Mouse (Mus musculus): ENCODE data around the gene Clec16a.

Clec16a gene

DNA sequence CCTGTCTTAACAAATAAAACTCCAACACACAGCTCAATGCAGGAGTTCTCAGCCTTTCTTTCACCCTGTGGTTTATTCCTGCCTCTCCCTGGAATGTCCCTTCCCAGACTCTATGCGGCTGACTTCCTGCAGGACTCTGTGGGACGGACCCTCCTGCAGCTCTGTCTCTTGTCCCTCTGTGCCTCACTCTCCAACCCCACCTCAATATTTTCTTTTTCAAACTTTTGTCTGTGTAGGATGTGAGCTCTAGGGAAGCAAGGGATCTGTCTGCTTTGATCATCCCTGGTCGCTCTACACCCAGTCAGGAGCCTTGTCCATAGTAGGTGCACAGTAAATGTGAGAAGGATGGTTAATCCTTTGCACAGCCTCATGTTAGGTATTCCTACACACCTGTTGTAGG is 16.8 kb upstream of the Clec16a start:
- in situ Hi-C loops (cut with MboI; ENCODE audit: unreplicated experiment in 2 of 2): loop anchor here in 1 of 2 experiments (10.0 to 25.0 kb wide), 2 partner anchors 454 to 1691 kb away; partner anchors contain the start of gene 1810013L24Rik

DNA sequence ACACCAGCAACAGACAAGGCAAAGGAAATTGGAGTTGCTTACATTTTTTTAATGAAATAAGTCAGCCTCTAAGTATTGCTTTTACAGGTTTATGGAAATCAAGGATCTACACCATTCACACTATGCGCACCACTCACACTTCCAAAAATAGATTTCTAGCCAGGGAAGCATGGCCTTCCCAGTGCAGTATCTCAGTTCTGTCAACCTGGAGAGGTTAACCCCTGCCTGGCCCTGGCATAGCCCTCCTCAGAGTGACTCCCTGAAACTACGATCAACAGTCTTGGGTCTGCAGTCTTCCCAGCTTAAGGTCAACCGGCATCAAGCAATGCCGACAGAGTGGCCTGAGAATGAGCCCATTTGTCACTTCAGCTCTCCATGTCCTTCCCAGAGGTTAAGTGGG is 15.0 kb upstream of the Clec16a start:
- in situ Hi-C loops (cut with MboI; ENCODE audit: unreplicated experiment in 2 of 2): loop anchor here in 1 of 2 experiments (25.0 kb wide), 1 partner anchor 1693 kb away; the partner anchor contains the start of gene 1810013L24Rik

DNA sequence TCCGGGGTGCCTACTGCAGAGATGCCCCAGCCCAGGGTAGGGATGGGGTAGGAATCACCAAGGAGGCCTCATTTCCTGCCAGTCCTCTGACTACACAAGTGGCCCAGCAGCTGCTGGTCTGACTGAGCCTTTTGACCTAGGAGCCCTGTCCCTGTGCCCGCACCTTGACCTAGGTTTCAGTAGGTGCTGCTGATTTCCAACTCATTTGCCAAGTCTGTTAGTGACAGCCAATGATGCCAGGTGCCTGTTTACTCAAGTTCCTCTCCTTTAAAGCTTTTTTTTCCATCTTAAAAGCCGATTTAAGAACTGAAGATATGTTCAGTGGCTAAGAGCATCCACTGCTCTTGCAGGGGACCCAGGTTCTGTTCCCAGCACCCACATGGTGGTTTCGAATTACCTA is 11.4 kb upstream of the Clec16a start:
- in situ Hi-C loops (cut with MboI; ENCODE audit: unreplicated experiment in 2 of 2): loop anchor here in 1 of 2 experiments (25.0 kb wide), 1 partner anchor 1696 kb away; the partner anchor contains the start of gene 1810013L24Rik

DNA sequence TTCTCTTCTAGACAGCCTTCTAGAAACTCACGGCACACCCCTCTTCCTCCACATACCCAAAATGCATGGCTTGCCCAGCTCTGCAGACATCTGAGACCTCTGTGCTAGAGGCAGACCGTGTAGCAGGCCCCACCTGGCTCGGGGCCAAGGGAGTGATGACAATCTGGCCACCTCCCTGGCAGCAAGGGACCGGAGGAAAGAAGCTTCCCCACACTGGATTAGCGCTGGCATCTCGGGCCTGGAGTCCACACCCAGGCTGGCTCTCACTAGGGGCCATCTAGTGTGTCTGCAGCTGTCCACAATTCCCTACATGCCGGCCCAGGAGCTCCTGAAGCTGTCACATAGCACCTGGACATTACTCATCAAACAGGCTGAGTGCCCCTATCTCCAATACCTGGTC is 10.6 kb upstream of the Clec16a start:
- in situ Hi-C loops (cut with MboI; ENCODE audit: unreplicated experiment in 2 of 2): loop anchor here in 1 of 2 experiments (25.0 kb wide), 1 partner anchor 1697 kb away; the partner anchor contains the start of gene 1810013L24Rik

DNA sequence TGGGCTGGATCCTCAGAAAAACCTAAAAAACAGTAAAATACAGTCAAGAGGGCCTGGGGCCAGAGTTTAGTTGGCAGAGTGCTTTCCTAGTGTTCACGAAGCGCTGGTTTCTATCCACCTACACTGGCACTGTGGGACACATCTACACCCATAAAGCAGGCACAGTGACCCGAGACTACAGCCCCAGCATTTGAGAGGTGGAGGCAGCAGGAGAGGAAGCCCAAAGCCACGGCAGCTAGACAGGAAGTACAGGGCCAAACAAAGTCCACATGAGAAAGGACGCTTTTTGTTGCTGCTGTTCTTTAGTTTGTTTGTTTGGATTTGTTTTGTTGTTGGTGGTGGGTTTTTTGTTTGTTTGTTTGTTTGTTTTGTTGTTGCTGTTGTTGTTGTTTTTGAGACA is 8.8 kb upstream of the Clec16a start:
- in situ Hi-C loops (cut with MboI; ENCODE audit: unreplicated experiment in 2 of 2): loop anchor here in 1 of 2 experiments (25.0 kb wide), 1 partner anchor 1699 kb away; the partner anchor contains the start of gene 1810013L24Rik

DNA sequence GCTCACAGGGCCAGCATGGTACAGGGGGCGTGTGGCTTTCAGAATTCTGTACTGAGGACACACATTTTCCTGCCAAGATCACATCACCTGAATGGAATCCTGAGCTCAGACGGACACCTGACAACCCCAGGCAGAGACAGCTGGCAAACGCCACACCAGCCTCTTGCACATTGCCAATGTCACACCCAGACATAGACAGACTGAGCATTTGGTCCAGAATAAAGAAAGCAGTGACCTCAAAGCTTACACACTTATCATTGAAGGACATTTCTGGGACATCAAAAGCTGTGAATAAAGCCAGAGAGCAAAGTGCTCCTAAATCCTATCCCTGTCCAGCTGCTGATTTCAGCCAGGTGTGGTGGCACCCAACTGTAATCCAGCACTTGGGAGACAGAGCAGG is 8.2 kb upstream of the Clec16a start:
- in situ Hi-C loops (cut with MboI; ENCODE audit: unreplicated experiment in 2 of 2): loop anchor here in 1 of 2 experiments (25.0 kb wide), 1 partner anchor 1700 kb away; the partner anchor contains the start of gene 1810013L24Rik

DNA sequence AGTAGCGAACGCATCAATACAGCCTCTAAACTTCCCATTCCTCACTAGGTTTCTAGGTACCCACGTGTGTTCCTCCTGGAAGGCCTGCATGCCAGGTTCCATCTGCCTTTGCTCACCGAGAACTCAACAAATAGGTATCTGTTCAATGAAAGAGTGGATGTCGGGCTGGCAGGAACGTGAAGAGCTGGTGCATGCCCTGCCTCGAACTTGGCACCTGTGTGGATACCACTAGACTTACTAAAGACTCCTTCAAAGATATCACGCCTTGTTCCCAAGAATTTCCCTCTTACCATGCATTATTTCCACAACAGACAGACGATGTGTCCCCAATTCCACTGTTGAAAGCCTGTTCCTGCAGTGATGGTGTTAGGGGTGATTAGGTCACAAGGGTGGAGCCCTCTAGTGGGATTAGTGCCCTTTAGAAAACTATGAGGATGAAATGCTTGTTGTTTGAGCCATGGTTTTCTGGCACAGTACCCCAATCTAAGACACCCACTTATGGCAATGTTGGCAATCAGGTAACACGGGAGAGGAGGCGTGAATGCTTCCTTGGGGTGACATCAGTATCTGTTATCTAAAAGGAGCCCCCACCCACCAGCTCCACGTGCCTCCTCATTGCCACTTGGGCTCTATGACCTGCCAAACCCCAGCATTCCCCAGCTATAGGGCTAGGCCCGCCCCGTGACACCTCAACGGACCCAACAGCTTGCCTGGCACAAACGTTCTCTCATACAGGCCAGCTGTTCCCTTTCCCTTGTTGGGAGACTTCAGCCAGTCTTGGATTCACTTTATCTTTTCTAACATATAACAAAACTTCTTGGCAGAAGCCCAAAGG is 4.2 kb upstream of the Clec16a start:
- in situ Hi-C loops (cut with MboI; ENCODE audit: unreplicated experiment in 2 of 2): loop anchor here in 1 of 2 experiments (25.0 kb wide), 1 partner anchor 1704 kb away; the partner anchor contains the start of gene 1810013L24Rik

DNA sequence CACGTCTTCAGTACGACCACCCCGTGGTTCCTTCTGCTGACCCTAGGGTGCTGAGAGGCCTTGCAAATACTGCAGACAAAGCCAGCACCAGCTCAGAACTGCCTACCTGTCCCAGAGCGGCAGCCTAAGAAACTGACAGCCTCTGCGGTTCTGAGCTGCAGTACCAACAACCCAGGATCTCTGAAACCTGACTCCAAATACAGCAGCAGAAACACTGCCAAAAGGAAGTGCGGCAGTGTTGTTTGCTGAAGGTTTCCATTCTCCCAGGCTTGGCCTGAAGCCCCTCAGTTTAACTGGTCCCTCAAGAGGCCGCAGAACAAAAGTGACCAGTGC is 3.6 kb upstream of the Clec16a start:
- in situ Hi-C loops (cut with MboI; ENCODE audit: unreplicated experiment in 2 of 2): loop anchor here in 1 of 2 experiments (25.0 kb wide), 1 partner anchor 1704 kb away; the partner anchor contains the start of gene 1810013L24Rik

DNA sequence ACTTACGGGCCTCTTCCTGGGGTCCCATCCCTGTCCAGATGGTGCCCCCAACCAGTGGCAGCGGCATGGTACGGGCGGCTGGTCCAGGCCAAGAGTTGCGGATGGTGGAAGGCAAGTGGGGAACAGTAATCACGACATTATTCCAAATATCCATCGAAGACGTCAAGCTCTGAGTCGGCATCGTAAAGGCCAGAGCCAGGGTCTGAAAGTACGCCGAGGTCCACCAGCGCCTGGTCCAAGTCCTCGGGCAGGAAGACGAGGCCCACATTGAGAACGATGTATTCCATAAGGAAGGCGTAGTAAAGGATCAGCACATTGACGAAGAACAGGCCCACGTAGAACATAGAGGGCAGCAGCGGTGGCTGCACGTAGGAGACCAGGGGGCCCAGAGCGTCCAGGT is 2.9 kb upstream of the Clec16a start:
- in situ Hi-C loops (cut with MboI; ENCODE audit: unreplicated experiment in 2 of 2): loop anchor here in 1 of 2 experiments (25.0 kb wide), 1 partner anchor 1705 kb away; the partner anchor contains the start of gene 1810013L24Rik

DNA sequence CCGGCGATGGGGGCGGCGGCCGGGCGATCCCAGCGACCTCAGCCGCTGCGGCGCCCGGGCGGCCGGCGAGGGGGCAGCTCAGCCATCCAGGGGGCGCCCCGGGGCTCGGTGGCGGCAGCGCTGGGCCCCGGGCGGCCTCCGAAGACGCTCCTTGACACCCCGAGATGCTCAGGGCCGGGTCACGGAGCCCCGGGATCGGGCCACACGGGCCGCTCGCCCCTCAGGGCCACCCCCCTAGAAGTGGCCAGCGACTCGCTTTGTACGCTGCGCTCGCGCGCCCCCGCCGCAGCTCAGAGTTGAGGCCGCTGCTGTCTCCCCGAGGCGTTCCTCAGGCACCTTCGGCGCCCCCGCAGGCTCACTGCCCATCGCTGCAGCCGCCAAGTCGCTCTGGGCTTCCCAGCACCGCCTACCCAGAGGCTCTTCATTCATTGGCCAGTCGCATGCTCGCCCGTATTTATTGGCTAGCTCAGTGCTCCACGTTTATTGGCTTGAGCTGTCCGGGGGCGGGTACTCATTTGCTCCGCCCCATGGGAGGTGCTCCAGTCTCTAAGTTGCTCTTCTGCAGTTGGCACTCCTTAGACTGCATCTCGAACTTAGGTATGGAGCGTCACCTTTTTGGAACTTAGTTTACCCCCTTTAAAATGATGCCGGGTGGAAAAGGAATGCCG is 2.3 kb upstream of the Clec16a start, which contains the start of gene Dexi:
Dexi (minus strand) TSS at position 357 of the 668 bp plus-strand sequence.
- in situ Hi-C loops (cut with MboI; ENCODE audit: unreplicated experiment in 2 of 2): loop anchor here in 1 of 2 experiments (25.0 kb wide), 1 partner anchor 1706 kb away; the partner anchor contains the start of gene 1810013L24Rik

DNA sequence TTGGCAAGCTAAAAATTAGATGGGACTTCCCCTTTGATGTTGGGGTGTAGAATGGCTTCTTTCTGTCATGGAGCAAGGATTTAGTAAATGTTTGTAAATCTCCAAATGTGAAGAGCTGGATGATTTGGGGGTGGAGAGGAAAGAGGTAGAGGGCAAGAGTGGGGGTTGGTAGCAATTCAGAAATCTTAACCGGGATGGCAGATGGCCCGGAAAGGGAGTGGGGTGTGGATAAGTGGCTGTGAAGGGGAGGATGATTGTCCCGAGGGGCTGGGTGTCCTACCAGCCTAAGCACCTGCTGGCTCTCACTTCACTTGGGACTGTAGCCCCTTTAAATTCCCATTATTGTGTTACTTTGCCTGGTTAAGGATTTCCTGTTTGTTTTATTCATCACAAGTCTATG is 1.7 kb downstream of the Clec16a start:
- in situ Hi-C loops (cut with MboI; ENCODE audit: unreplicated experiment in 2 of 2): loop anchor here in 1 of 2 experiments (25.0 kb wide), 1 partner anchor 1710 kb away; the partner anchor contains the start of gene 1810013L24Rik

DNA sequence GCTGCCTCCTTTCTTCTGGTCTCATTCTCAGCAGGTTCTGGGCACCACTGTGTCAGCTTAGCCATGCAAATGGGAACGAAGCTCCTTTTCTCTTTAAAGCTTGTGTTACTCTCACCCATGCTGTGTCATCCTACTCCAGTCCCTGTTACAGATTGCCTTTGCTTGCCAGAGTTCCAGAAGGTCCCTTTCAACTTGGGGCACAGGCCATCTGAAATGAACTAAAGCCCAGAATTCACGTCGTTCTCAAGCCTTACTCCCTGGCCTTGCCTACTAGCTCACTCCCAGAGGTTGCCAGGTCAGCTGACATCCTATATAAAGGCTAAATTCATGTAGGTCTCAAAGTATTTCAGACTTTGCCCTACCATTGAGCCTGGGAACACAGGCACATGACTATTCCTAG is 3.8 kb downstream of the Clec16a start:
- in situ Hi-C loops (cut with MboI; ENCODE audit: unreplicated experiment in 2 of 2): loop anchor here in 1 of 2 experiments (25.0 kb wide), 1 partner anchor 1712 kb away; the partner anchor contains the start of gene 1810013L24Rik

DNA sequence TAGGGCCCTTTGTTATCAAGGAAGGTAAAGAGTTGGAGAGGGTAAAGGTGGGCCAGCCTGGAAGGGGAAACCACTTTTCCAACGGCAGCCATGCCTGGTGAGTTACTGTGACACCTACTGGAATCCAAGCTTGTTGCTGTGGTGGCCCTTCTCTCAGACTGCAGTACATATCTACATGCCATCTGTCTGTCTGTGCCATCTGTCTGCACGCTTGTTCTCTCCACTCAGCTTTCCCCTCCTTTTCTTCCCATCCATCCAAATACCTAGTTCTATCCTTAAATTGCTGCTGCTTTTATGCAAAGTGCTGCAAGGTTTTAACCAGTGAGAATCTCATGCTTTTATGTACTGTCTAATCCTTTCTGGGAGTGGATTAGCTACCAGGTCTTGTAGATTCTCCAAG is 4.5 kb downstream of the Clec16a start:
- in situ Hi-C loops (cut with MboI; ENCODE audit: unreplicated experiment in 2 of 2): loop anchor here in 1 of 2 experiments (25.0 kb wide), 1 partner anchor 1712 kb away; the partner anchor contains the start of gene 1810013L24Rik

DNA sequence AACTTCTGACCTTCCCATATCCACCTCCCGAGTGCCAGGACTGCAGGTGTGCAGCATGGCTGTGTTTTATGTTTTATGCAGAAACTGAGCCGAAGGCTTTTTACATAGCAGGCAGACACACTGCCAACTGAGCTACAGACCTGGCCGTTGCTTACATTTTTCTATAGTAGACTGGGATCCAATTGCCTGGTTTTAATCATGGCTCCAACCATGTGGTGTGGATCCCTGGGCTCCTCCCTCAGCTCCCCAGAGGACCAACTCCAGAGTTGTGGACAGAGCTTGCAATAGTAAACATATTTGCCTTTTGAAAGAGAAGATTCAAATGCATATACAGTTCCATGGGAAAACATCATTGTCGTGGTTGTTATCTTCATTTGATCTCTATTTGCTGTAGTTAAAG is 6.5 kb downstream of the Clec16a start:
- in situ Hi-C loops (cut with MboI; ENCODE audit: unreplicated experiment in 2 of 2): loop anchor here (10.0 to 25.0 kb wide), 4 partner anchors 561 to 863 kb away; no protein-coding TSS in a partner anchor

DNA sequence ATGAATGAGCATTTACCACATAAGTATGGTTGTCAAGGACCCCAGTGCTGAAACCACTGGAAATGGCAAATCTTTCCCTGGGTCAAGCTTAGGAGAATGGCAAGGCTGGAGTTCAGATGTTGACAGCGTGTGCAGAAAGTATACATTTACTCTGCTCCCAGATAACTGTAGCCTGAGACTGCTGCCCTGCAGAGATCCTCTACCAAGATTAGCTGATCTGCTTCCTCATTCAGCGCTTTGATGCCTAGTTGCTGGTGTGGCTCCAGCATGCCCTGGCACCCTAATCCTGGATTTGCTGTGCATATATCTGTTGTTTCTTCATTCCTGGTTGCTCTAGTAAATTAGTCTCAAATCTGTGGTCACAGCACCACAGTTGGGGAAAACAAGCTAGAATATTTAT is 8.7 kb downstream of the Clec16a start:
- in situ Hi-C loops (cut with MboI; ENCODE audit: unreplicated experiment in 2 of 2): loop anchor here (10.0 to 25.0 kb wide), 4 partner anchors 558 to 861 kb away; no protein-coding TSS in a partner anchor

DNA sequence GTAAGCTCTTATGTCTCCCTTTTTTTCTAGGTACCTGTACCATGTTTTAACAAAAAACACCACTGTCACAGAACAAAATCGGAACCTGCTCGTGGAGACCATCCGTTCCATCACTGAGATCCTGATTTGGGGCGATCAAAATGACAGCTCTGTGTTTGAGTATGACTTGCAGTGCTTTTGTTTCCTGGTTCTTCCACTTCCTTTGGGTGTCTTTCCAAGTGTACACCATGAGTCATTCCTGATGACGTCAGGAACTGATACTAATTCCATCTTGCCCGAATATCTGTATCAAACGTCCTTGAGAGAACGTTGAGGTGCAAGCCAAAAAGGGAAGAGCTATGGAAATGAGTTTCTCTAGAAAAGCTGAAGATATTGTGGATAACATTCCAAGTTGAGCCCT is 14.9 kb downstream of the Clec16a start:
- in situ Hi-C loops (cut with MboI; ENCODE audit: unreplicated experiment in 2 of 2): loop anchor here (10.0 to 25.0 kb wide), 4 partner anchors 552 to 855 kb away; no protein-coding TSS in a partner anchor

DNA sequence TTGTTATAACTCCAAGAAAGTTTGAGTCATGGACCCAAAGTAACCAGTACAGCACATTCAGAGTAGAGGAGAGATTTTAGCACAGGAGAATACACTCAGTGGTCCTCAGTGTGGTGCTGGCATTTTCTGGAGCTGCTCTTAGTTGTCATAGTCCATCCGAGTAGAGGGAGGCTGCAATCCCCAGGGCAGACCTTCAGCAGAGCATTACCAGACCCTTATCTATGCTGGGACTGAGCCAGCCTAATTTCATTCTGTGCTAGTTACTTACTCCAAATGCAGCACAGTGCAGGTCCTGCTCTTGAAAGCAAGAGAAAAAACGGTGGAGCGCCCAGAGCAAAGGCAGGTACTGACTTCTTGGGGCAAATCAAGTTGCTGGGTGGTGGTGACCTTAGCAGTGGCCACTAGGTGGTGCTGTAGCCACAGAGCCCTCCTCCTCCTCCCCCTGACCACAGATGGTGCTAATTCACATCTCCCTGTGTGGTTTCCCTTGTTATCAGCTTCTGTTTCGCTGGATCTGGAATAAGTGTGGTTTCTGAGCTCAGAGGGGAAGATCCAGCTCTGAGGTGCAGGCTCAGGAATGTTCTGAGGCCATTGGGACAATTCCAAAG is 20.2 kb downstream of the Clec16a start:
- in situ Hi-C loops (cut with MboI; ENCODE audit: unreplicated experiment in 2 of 2): loop anchor here (5.0 to 25.0 kb wide), 7 partner anchors 227 to 847 kb away; partner anchors contain the start of gene Prm3 (in 1 of the 2)

DNA sequence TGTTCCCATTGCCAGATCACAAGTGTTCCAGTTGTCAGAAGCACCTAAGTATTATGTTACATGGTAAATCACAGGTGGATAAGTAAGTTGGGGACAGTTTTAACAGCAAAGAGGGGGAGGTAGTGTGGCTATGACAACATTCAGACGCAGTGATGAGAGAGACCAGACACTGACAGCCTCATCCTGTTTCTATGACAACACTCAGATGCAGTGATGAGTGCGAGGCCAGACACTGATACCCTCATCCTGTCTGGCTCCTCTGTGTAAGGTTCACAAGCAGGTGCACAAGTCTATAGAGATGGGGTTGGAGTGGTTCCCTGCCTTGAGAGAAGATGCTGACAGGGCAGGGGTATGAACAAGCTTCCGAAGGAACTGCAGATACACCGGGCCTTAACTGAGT is 22.0 kb downstream of the Clec16a start:
- in situ Hi-C loops (cut with MboI; ENCODE audit: unreplicated experiment in 2 of 2): loop anchor here (5.0 to 25.0 kb wide), 7 partner anchors 225 to 845 kb away; partner anchors contain the start of gene Prm3 (in 1 of the 2)

DNA sequence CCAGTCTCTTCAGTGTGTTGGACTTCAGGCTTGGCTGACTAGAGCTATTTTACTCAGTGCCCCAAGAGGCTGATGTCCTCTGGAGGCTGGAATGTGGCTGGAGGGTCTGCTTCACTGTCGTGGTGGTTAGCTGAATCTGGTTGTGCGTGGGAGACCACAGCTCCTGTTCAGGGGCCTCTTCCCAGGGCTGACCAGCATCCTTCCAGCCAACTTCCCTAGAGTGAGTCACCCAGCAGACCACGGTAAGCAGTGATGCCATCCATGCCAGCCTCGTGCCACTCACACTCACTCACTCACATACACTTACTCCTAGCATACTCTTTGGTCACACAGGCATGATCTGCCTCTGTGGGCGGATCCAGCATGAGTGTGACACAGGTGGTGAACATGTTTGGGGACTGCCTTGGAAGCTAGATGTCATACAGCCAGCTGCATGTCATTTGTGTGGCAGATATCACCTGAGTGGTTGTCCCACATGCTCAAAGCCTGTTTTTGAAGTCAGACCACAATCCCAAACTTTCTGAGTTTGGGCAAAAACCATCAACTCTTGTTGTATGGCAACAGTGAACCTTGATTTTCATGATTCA is 24.8 kb downstream of the Clec16a start:
- in situ Hi-C loops (cut with MboI; ENCODE audit: unreplicated experiment in 2 of 2): loop anchor here (5.0 to 25.0 kb wide), 8 partner anchors 222 to 842 kb away; partner anchors contain the start of gene Prm3 (in 1 of the 2)

All from v-Abl transformed pro-B cells (cell line).